Mouse (Mus musculus): ENCODE measurements at regions not wholly inside any gene's neighbourhood (a gene's known extent, or its start where the extent isn't known, plus 50 kb on each side); places are given as distances from the start of the nearest gene placed in this dataset.

GRCm38 (mm10) chr15:42913285-42913684, 2779.1 kb downstream of the 9330182O14Rik start:
- H3K27me3 ChIP-seq, result no peaks in the 10 kb centered on the region
- H3K9me3 ChIP-seq (replicated peaks), result no peaks in the 10 kb centered on the region
- H3K4me1 ChIP-seq, result no peaks in the 10 kb centered on the region
- H3K36me3 ChIP-seq, result no peaks in the 10 kb centered on the region
- no peak overlapping the region for H3K9ac ChIP-seq
- H3K27ac ChIP-seq, result no peak overlapping the region
- WGBS, result 49% methylated on average over 2 of the region's 2 CpGs
- H3K4me3 ChIP-seq (replicated peaks), result no peak overlapping the region
- no peak for ATAC-seq (replicated peaks; ENCODE audit: low FRiP score)
- H3K4me2 ChIP-seq, result no peak overlapping the region

DNA sequence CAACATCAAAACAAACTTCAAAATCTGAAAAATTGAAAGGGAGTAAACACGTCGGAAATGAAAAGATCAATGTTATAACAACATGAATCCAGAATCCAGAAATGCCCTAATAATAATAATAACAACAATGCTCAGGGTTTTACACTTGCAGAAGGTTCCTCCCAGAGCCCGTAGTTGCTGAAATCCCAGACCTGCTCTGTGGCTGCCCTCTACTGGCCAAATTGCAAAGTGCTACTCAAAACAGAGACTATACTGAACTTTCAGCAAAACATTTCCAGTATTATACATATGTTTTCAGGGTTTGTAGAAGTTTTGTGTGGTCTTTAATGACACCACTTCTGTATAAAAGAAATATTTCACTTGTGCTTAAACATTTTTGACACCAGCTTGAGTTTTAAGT, 2779.9 kb downstream of the 9330182O14Rik start:
- no peaks in the 10 kb centered on the region for H3K9me3 ChIP-seq (replicated peaks)
- H3K4me1 ChIP-seq, result no peaks in the 10 kb centered on the region
- H3K36me3 ChIP-seq, result no peaks in the 10 kb centered on the region
- ATAC-seq (replicated peaks; ENCODE audit: low FRiP score), result no peak
- 9% methylated on average over 3 of the region's 3 CpGs for WGBS
- no peak overlapping the region for H3K9ac ChIP-seq
- no peak overlapping the region for H3K4me2 ChIP-seq
- no peak overlapping the region for H3K27ac ChIP-seq
- H3K4me3 ChIP-seq (replicated peaks), result no peak overlapping the region
- H3K27me3 ChIP-seq, result no peaks in the 10 kb centered on the region

- Histone ChIP-seq H3K4me2 (no peak overlapping the region), H3K9me3 (replicated peaks) (no peaks in the 10 kb centered on the region), H3K4me1 (no peaks in the 10 kb centered on the region), H3K36me3 (no peaks in the 10 kb centered on the region), H3K27me3 (no peaks in the 10 kb centered on the region), H3K9ac (no peak overlapping the region), H3K27ac (no peak overlapping the region), H3K4me3 (replicated peaks) (no peak overlapping the region)
- WGBS, result 83% methylated on average over 11 of the region's 11 CpGs
- ATAC-seq (replicated peaks; ENCODE audit: low FRiP score), result no peak
Measured at GRCm38 (mm10) chr15:42915195-42915594, 2781.0 kb downstream of the 9330182O14Rik start.

DNA sequence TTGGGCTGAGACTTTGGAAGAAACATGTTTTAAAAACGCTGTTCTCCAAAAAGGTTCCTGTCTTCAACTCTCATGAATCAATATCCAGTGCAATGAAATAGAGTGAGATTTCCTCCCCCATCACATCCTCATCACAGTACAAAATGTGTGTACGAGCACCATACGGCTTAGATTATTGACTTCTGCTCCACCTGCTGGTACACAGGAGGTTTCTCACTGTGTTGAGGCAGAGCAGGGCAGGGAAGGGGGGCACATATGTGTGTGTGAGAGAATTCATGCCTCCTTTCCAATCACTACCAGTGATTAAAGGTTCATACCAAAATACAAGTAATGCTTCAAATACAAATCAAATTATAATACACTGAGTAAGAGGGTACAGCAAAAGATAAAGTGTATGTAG, 2787.5 kb downstream of the 9330182O14Rik start:
- no peak overlapping the region for H3K27ac ChIP-seq
- H3K36me3 ChIP-seq, result no peaks in the 10 kb centered on the region
- no peaks in the 10 kb centered on the region for H3K4me1 ChIP-seq
- ATAC-seq (replicated peaks; ENCODE audit: low FRiP score), result no peak
- no peak overlapping the region for H3K4me2 ChIP-seq
- H3K27me3 ChIP-seq, result no peaks in the 10 kb centered on the region
- H3K9ac ChIP-seq, result no peak overlapping the region
- no peaks in the 10 kb centered on the region for H3K9me3 ChIP-seq (replicated peaks)
- H3K4me3 ChIP-seq (replicated peaks), result no peak overlapping the region
- 64% methylated on average over 3 of the region's 3 CpGs for WGBS

- Histone ChIP-seq H3K27ac (no peak overlapping the region), H3K4me1 (no peaks in the 10 kb centered on the region), H3K36me3 (no peaks in the 10 kb centered on the region), H3K9ac (no peak overlapping the region), H3K27me3 (no peaks in the 10 kb centered on the region), H3K9me3 (replicated peaks) (no peaks in the 10 kb centered on the region), H3K4me3 (replicated peaks) (no peak overlapping the region), H3K4me2 (no peak overlapping the region)
- no peak for ATAC-seq (replicated peaks; ENCODE audit: low FRiP score)
- 76% methylated on average over 4 of the region's 4 CpGs for WGBS
Measured at GRCm38 (mm10) chr15:42928331-42928730, 2794.2 kb downstream of the 9330182O14Rik start.

DNA sequence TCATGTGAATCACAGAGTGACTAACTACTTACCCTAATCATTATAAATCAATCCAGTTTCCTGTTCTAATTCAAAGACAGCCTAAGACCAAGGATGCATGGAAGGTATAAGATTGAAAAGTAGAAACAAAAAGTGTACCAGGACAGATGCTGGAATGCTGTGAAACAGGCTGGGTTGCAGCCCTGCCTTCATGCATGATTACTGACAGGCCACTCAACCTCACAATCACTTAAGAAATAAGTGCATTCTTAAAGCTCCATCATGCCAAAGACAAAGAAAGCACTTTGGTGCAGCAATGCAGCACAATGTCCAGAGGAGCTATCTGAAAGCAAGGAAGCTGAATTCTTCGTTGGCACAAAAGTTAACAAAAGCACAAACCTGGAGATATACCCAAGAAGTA, 2810.4 kb downstream of the 9330182O14Rik start:
- Histone ChIP-seq H3K9me3 (replicated peaks) (no peaks in the 10 kb centered on the region), H3K36me3 (no peaks in the 10 kb centered on the region), H3K27ac (no peak overlapping the region), H3K9ac (no peak overlapping the region), H3K4me2 (no peak overlapping the region), H3K27me3 (no peaks in the 10 kb centered on the region), H3K4me1 (no peaks in the 10 kb centered on the region), H3K4me3 (replicated peaks) (no peak overlapping the region)
- no peak for ATAC-seq (replicated peaks; ENCODE audit: low FRiP score)
- WGBS, result 79% methylated on average over 1 of the region's 1 CpGs

- Histone ChIP-seq H3K4me1 (no peaks in the 10 kb centered on the region), H3K9ac (no peak overlapping the region), H3K27ac (no peak overlapping the region), H3K4me3 (replicated peaks) (no peak overlapping the region), H3K9me3 (replicated peaks) (no peaks in the 10 kb centered on the region), H3K36me3 (no peaks in the 10 kb centered on the region), H3K27me3 (no peaks in the 10 kb centered on the region), H3K4me2 (no peak overlapping the region)
- ATAC-seq (replicated peaks; ENCODE audit: low FRiP score), result no peak
- WGBS, result 73% methylated on average over 4 of the region's 4 CpGs
Measured at GRCm38 (mm10) chr15:42955167-42955566, 2821.0 kb downstream of the 9330182O14Rik start.

DNA sequence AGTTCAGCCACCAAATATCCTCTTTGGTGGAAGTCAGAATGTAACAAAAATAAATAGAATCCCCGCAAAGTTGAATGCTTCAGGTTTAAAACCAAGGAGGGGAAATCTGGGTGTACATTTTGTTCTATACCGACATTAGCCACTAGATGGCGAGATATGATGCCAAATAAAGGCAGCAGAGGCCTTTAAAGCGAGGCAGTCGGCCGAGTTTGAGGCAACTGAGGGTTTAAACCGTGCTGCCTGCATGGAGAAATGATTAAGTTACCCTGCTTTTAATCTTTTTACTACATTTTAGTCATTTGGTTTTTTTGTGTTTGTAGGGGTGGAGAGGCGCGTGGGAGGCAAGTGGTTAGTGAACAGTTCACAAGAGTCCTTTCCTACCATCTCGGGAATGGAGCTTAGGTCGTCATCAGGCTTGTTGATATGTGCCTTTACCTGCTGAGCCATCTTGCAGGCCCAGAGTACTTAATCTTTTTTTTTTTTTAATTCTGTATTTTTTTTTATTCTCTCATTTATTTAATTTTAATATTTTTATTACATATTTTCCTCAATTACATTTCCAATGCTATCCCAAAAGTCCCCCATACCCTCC, 2828.7 kb downstream of the 9330182O14Rik start:
- Histone ChIP-seq H3K4me2 (peak overlapping the region; percentile 28; the same call in 1 of the 2 replicates), H3K4me1 (no peaks in the 10 kb centered on the region), H3K4me3 (replicated peaks) (no peak overlapping the region), H3K36me3 (no peaks in the 10 kb centered on the region), H3K27me3 (no peaks in the 10 kb centered on the region), H3K27ac (no peak overlapping the region), H3K9ac (no peak overlapping the region), H3K9me3 (replicated peaks) (no peaks in the 10 kb centered on the region)
- no peak; the same call in 1 of the 2 replicates for ATAC-seq (replicated peaks; ENCODE audit: low FRiP score)
- WGBS, result 18% methylated on average over 11 of the region's 11 CpGs

GRCm38 (mm10) chr15:42965314-42965713, 2831.1 kb downstream of the 9330182O14Rik start:
- 73% methylated on average over 3 of the region's 3 CpGs for WGBS
- ATAC-seq (replicated peaks; ENCODE audit: low FRiP score), result no peak
- no peak overlapping the region for H3K9ac ChIP-seq
- H3K4me1 ChIP-seq, result no peaks in the 10 kb centered on the region
- H3K4me2 ChIP-seq, result no peak overlapping the region
- H3K27me3 ChIP-seq, result no peaks in the 10 kb centered on the region
- H3K27ac ChIP-seq, result no peak overlapping the region
- H3K36me3 ChIP-seq, result no peaks in the 10 kb centered on the region
- no peak overlapping the region for H3K4me3 ChIP-seq (replicated peaks)
- H3K9me3 ChIP-seq (replicated peaks), result no peaks in the 10 kb centered on the region

Data from kidney, embryonic 15.5 days (tissue).